Mouse (Mus musculus) stomach, embryonic 16.5 days (tissue): ENCODE results near the gene Clic4. TPM values are rescaled to one million over a fixed set of nuclear protein-coding genes. Genes with fewer than 3 reads are reported as not detected.

Experiments
- ATAC-seq: fragments of 200-750 bp; cut with Nextera tagmentation; 2 replicates; pipeline ENCODE4 v1.8.0; 2017; ENCODE audit warnings: moderate number of reproducible peaks, moderate TSS enrichment; ENCODE audit not compliant: insufficient read depth, low FRiP score
- H3K27ac ChIP-seq: fragments of 300-500 bp; sonication (generic); 2 replicates; pipeline ENCODE4 v1.5.1; 2014; ENCODE audit warnings: low read length
- H3K27me3 ChIP-seq: fragments of 300-500 bp; sonication (generic); 2 replicates; pipeline ENCODE4 v1.6.1; 2014; ENCODE audit warnings: low read length, control low read depth, mixed read lengths; ENCODE audit not compliant: control insufficient read depth, insufficient read depth
- H3K36me3 ChIP-seq: fragments of 300-500 bp; sonication (generic); 2 replicates; pipeline ENCODE4 v1.6.1; 2014; ENCODE audit warnings: low read length; ENCODE audit not compliant: control insufficient read depth, insufficient read depth
- H3K4me1 ChIP-seq: fragments of 300-500 bp; sonication (generic); 2 replicates; pipeline ENCODE4 v1.6.1; 2014; ENCODE audit warnings: low read length, control low read depth, mixed read lengths; ENCODE audit not compliant: control insufficient read depth, insufficient read depth
- H3K4me2 ChIP-seq: fragments of 300-500 bp; sonication (generic); 2 replicates; pipeline ENCODE4 v1.6.1; 2014; ENCODE audit warnings: low read depth, low read length, mixed read lengths
- H3K4me3 ChIP-seq: fragments of 300-500 bp; sonication (generic); replicated peaks from 2 replicates; pipeline ENCODE4 v1.5.1; 2014; ENCODE audit warnings: mild to moderate bottlenecking, low read length
- H3K9ac ChIP-seq: fragments of 300-500 bp; sonication (generic); 2 replicates; pipeline ENCODE4 v1.6.1; 2014; ENCODE audit warnings: low read length
- H3K9me3 ChIP-seq: fragments of 300-500 bp; sonication (generic); replicated peaks from 2 replicates; pipeline ENCODE4 v1.6.1; 2016; ENCODE audit warnings: low read length, control low read depth; ENCODE audit not compliant: control insufficient read depth
- WGBS: fragments of 180-500 bp; shearing (Covaris S2); extraction: QIAGEN DNeasy Blood & Tissue Kit; methylation state at CpG from one replicate; pipeline ENCODE4 v1.1.7; 2014; 5-methylcytosine and 5-hydroxymethylcytosine counted together
- polyA plus RNA-seq: library from polyadenylated mRNA; unstranded; fragments of >200 nt; fragmentation: Nextera tagmentation; extraction: Ambion mirVana; gene quantifications from 2 replicates; pipeline ENCODE4 v1.2.1, GENCODE M21; 2015

The Clic4 gene
- polyA plus RNA-seq, 1 experiment from 2014 or later = 141 TPM

- Histone ChIP-seq H3K36me3 (no peaks in the 10 kb centered on the region), H3K27ac (no peak overlapping the region), H3K9ac (no peak overlapping the region), H3K4me1 (peaks cover 6% of the 10 kb centered on the region; the same call in 1 of the 2 replicates), H3K4me2 (no peak overlapping the region), H3K27me3 (peaks cover 10% of the 10 kb centered on the region; the same call in 1 of the 2 replicates), H3K9me3 (no peaks in the 10 kb centered on the region), H3K4me3 (no peak overlapping the region)
- WGBS = 49% methylated on average over 5 of the region's 5 CpGs
- ATAC-seq = no peak
Measured at GRCm38 (mm10) chr4:135204666-135205065, 67.9 kb downstream of the Clic4 start.

- peak overlapping the region; percentile 83 for H3K4me2 ChIP-seq
- no peaks in the 10 kb centered on the region for H3K36me3 ChIP-seq
- peaks cover 10% of the 10 kb centered on the region; the same call in 1 of the 2 replicates for H3K27me3 ChIP-seq
- no peaks in the 10 kb centered on the region for H3K9me3 ChIP-seq
- peak overlapping the region; percentile 42 for H3K4me3 ChIP-seq
- H3K9ac ChIP-seq = peak overlapping the region; percentile 54; the same call in 1 of the 2 replicates
- H3K4me1 ChIP-seq = peaks cover 6% of the 10 kb centered on the region; the same call in 1 of the 2 replicates
- ATAC-seq = no peak
- 13% methylated on average over 17 of the region's 17 CpGs for WGBS
- H3K27ac ChIP-seq = no peak overlapping the region
Measured at GRCm38 (mm10) chr4:135203806-135204560, 68.6 kb downstream of the Clic4 start.

GRCm38 (mm10) chr4:135203279-135203678 lies 69.3 kb downstream of the Clic4 start:
- Histone ChIP-seq H3K27ac (no peak overlapping the region), H3K27me3 (peaks cover 10% of the 10 kb centered on the region; the same call in 1 of the 2 replicates), H3K9me3 (no peaks in the 10 kb centered on the region), H3K9ac (peak overlapping the region; percentile 54; the same call in 1 of the 2 replicates), H3K4me2 (peak overlapping the region; percentile 83), H3K36me3 (no peaks in the 10 kb centered on the region), H3K4me3 (peak overlapping the region; percentile 42), H3K4me1 (peaks cover 6% of the 10 kb centered on the region; the same call in 1 of the 2 replicates)
- peak; percentile 30; the same call in 1 of the 2 replicates for ATAC-seq
- WGBS = 6% methylated on average over 14 of the region's 14 CpGs

- Histone ChIP-seq H3K9ac (no peak overlapping the region), H3K4me3 (no peak overlapping the region), H3K4me1 (peaks cover 6% of the 10 kb centered on the region; the same call in 1 of the 2 replicates), H3K4me2 (no peak overlapping the region), H3K27ac (no peak overlapping the region), H3K9me3 (no peaks in the 10 kb centered on the region), H3K36me3 (no peaks in the 10 kb centered on the region), H3K27me3 (peaks cover 10% of the 10 kb centered on the region; the same call in 1 of the 2 replicates)
- 78% methylated on average over 16 of the region's 16 CpGs for WGBS
- ATAC-seq = no peak
Measured at GRCm38 (mm10) chr4:135201771-135202170, 70.8 kb downstream of the Clic4 start.

- no peaks in the 10 kb centered on the region for H3K4me1 ChIP-seq
- no peaks in the 10 kb centered on the region for H3K9me3 ChIP-seq
- 62% methylated on average over 8 of the region's 8 CpGs for WGBS
- no peaks in the 10 kb centered on the region for H3K27me3 ChIP-seq
- no peak overlapping the region for H3K4me3 ChIP-seq
- H3K27ac ChIP-seq = no peak overlapping the region
- H3K9ac ChIP-seq = no peak overlapping the region
- H3K4me2 ChIP-seq = no peak overlapping the region
- H3K36me3 ChIP-seq = no peaks in the 10 kb centered on the region
- ATAC-seq = no peak
Measured at GRCm38 (mm10) chr4:135197857-135198256, 74.8 kb downstream of the Clic4 start.

- ATAC-seq = no peak
- Histone ChIP-seq H3K9ac (no peak overlapping the region), H3K9me3 (no peaks in the 10 kb centered on the region), H3K4me2 (no peak overlapping the region), H3K4me3 (no peak overlapping the region), H3K4me1 (no peaks in the 10 kb centered on the region), H3K36me3 (no peaks in the 10 kb centered on the region), H3K27ac (no peak overlapping the region), H3K27me3 (no peaks in the 10 kb centered on the region)
- 60% methylated on average over 5 of the region's 5 CpGs for WGBS
Measured at GRCm38 (mm10) chr4:135192841-135193240, 79.8 kb downstream of the Clic4 start.

GRCm38 (mm10) chr4:135191604-135192003 lies 81.0 kb downstream of the Clic4 start:
- Histone ChIP-seq H3K9ac (no peak overlapping the region), H3K27ac (no peak overlapping the region), H3K4me3 (no peak overlapping the region), H3K4me1 (no peaks in the 10 kb centered on the region), H3K36me3 (no peaks in the 10 kb centered on the region), H3K9me3 (no peaks in the 10 kb centered on the region), H3K27me3 (no peaks in the 10 kb centered on the region), H3K4me2 (no peak overlapping the region)
- 71% methylated on average over 11 of the region's 11 CpGs for WGBS
- no peak for ATAC-seq

- ATAC-seq = no peak
- Histone ChIP-seq H3K36me3 (no peaks in the 10 kb centered on the region), H3K27ac (no peak overlapping the region), H3K9me3 (no peaks in the 10 kb centered on the region), H3K27me3 (no peaks in the 10 kb centered on the region), H3K4me2 (no peak overlapping the region), H3K4me1 (no peaks in the 10 kb centered on the region), H3K4me3 (no peak overlapping the region), H3K9ac (no peak overlapping the region)
- WGBS = 67% methylated on average over 1 of the region's 1 CpGs
Measured at GRCm38 (mm10) chr4:135191185-135191584, 81.4 kb downstream of the Clic4 start.

GRCm38 (mm10) chr4:135190364-135190763 lies 82.2 kb downstream of the Clic4 start:
- 83% methylated on average over 1 of the region's 1 CpGs for WGBS
- no peaks in the 10 kb centered on the region for H3K36me3 ChIP-seq
- no peak overlapping the region for H3K27ac ChIP-seq
- H3K9me3 ChIP-seq = no peaks in the 10 kb centered on the region
- no peak overlapping the region for H3K4me2 ChIP-seq
- no peak overlapping the region for H3K9ac ChIP-seq
- no peak for ATAC-seq
- no peaks in the 10 kb centered on the region for H3K4me1 ChIP-seq
- no peaks in the 10 kb centered on the region for H3K27me3 ChIP-seq
- H3K4me3 ChIP-seq = no peak overlapping the region
